Mouse (Mus musculus): Measurements from ENCODE around the gene Nubp1.

The Nubp1 gene

DNA sequence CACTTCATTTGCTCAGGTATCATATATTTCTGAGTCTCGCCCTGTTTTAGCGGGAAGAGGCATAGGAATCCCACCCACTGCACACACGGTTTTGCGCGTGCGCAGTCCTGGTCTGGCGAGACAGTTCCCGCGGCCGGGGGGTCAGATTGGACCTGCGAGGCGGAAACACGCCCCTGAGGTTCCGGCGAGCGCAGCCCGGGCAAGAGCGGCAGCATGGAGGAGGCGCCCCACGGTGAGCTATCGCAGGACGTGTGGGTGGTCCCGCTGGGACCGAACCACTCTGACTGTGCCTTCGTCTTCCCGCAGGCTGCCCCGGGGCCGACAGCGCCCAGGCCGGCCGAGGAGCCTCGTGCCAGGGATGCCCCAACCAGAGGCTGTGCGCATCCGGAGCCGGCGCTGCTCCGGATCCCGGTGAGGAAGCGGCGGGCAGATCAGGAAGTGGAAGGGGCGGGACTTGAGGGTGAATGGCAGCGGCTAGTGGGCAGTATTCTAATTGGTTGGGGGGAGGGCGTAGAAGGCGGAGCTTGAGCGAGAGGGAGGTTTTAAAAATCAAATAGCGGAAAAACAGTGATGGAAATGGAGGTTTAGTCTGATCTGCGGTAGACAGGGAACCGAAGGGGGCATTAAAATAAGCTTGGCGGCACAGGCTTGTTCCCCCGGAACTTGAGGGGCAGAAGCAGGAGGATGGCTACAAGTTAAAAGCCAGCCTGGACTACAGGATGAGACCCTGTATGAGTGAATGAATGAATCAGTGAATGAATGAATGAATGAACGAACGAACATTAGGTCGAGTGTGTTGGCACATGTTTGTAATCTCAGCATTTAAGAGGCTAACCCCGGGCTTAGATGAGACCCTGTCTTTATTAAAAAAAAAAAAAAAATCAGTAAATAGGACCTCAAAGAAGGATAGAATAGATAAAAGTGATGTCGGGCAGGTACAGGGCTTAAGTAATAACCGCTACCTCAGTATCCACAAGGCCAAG, at the start of gene Nubp1:
TSS of gene Nubp1 (plus strand) at position 185 of the 983 bp plus-strand sequence.
- DNase-seq (ENCODE audit: low spot score): peak; percentile 96

DNA sequence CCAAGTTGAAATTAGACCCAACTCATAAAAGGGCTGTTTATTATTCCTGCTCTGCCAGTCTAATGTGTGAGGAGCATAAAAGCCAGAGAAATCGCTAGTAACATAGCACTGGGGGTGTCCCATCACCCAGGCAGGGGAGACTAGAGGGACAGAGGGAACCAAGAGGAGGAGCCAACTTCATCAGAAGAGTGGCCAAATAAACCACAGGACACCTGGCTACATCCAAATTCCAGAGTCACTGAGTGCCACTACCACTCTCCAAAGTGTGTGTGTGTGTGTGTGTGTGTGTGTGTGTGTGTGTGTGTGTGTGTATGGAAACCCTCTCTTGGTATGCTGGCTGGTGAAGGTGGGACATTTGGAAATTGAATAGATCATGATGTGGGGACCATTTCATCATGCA, 48.7 kb upstream of the Nubp1 start:
- no peak for DNase-seq (ENCODE audit: low spot score)

DNA sequence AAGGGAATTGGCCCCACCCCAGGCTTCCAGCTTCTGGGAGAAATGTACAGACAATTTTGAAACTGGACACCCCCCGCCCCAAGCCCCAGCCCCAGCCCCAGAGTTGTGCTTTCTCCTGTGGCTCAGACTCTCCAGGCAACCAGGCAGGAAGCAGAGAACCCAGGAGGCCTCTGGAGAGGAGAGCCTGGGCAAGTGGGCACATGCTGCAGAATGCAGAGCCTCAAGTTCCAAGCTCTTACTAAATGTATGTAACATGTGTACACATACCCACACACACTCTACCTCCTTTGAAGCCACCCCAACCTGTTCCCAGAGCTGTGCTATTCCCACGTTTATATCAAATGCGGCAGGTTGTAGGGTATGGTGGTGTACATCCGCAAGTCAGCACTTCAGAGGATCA, 46.0 kb upstream of the Nubp1 start:
- DNase-seq (ENCODE audit: low spot score): no peak

DNA sequence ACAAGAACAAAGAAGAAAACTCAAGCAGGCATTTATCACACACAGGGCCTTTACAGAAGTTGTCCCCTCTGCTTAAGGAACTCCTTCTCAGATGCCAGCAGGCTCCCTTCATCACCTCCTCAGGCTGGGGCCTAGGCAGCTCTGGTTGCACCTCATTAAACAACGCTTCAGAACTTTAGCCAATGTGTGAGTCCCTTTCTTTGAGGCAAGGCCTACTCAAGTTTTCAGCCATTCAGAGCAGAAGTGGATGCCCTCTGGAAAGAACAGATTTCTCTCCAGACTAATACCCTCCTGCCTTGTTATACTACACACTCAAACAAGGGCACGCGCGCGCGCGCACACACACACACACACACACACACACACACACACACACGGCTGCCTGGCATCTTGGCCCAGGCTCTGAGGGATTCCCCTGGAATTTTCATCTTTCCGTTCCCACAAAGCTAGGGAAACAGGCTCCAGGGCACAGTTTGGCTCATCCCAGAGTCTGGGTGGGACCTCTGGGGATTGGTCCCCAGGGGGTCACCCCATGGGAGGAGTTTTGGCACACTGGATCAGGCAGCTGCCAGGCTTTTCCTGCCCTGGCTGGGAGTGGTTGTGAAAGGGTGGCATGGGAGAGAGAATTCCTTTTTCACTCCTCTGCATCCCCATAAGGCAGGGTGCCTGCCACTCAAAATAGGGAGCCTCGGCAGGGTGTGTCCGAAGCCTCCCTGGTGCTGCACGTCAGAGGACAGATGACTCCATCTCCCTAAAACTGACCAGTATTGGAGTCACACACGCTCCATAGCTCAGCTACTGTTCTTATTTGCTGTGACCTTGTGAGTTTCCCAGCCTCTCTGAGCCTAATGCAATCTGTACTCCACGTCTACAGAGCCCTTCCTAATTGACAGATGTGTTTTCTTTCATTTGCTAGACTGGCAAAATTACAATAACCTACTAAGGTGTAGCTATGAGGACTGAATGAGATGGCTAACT, 45.2 kb upstream of the Nubp1 start:
- peak; percentile 73 for DNase-seq (ENCODE audit: low spot score)

DNA sequence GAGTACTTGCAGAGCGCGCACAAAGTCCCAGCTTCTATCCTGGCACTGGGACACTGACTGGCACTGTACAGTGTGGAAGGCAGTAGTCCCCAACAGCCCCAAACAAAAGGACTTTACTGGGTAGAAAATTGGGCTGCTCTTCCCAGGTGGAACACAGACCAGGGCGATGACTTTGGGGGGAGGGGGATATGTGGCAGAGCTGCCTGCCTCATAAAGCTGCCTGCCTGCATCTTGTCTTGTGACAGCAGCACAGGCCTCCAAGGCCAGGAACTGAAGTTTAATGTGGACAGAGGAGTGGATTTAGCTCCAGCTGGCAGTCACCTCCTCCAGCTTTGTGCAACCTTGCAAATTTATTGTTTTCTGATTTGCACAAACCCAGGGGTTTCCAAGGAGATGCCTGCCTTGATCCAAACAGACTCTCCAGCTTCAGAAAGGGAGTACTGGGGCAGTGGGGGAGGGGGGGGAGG, 42.2 kb upstream of the Nubp1 start:
- no peak for DNase-seq (ENCODE audit: low spot score)

DNA sequence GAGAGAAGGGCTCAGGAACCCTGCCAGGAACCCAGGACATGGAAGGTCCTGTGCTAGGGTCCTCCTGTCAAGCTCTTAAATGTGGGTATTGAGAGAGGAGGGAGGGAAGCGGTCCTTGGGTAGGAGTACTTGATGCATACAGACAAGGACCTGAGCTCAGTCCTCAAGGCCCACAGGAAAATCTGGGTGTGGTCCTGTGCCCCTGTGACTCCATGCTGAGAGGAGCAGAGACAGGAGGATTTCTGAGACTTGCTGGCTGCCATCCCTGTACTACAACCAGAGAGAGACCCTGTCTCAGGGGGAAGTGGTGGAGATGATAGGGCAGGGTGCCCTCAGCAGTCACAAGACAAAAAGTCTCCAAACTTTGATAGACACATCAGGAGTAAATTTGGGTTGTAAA, 41.8 kb upstream of the Nubp1 start:
- no peak for DNase-seq (ENCODE audit: low spot score)

DNA sequence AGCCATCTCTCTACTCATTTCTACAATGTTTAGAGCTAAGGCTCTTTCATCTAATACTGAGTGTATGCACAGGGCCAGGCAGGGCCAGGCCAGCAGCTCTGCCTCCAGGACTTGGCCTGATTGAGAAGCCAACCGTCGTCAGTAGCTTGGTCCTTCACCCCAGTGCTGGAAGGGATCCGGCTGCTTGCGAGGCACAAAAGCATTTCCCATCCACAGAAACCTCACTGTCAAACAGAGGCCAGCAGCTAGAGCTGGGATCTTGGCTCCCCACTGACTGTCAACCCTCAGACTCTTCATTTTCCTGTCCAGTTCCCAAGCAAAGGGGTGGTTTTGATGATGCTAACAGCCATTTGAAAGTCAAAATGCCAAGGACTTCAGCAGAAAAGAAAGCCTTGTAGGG, 39.4 kb upstream of the Nubp1 start:
- DNase-seq (ENCODE audit: low spot score): no peak

DNA sequence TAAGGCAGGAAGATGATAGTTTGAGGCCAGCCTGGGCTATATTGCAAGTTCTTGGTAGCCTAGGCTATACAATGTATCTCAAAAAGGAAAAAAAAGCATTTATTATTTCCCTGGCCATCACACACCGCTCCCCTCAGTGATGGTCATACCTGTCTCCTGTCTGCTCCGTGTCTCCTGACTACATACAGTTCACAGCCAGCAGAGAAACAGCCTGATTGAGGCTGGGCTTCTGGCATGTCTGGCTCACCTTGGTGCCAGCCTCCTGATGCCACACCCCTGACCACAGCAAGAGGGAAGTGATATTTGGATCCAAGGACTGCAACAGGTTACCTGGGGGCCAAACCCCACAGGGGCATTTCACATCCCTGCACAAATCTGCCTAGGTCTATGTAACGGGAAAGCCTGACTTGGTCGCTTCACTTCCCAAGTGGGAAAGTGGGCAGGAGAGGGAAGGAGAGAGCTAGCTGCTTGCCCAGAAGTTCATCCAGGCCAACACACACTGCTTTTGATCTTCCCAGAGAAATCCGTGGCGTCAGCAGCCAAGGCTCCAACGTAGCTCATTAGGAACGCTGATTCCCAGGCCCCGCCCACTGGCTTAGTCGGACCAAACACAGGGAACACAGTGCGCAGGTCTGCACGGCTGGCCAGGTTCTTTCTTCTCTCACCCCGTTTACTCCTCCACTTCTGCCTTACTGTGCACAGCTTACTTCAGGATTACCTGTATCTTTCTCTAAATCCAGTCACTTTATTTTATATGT, 37.3 kb upstream of the Nubp1 start:
- peak; percentile 52 for DNase-seq (ENCODE audit: low spot score)

DNA sequence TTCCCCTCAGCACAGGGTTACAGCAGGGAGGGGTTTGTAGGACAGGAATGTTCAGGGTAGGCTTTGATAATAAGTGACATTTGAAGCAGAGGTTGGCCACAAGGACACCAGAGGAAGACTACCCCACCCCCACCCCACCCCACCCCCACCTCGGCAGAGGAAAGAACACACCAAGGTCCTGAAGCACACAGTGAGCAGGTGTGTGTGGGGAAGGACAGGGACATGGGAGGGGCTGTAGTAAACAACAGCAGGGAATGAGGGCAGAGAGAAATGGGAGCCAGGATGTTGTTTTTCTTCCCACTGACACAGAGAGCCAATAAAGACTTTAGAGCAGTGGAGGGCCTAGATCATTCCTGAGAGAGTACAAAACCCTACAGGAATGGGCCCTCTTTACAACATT, 34.5 kb upstream of the Nubp1 start:
- DNase-seq (ENCODE audit: low spot score): no peak

DNA sequence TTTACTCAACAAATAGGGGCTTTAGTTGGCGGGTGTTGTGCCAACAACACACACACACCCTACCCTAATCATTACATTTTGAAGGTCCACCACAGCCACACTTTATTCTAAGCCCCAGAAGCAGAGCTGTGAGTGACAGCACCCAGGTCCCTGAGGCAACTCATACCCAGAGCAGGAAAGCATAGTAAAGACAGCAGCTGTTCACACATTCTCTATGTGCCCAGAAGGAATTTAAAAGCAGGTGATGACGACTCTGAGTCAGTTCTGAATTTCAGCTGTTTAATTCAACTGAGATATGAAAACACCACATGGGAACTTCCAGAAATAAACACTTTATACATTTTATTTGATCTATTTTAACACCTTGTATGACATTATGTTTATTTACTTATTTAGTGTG, 32.2 kb upstream of the Nubp1 start:
- no peak for DNase-seq (ENCODE audit: low spot score)

DNA sequence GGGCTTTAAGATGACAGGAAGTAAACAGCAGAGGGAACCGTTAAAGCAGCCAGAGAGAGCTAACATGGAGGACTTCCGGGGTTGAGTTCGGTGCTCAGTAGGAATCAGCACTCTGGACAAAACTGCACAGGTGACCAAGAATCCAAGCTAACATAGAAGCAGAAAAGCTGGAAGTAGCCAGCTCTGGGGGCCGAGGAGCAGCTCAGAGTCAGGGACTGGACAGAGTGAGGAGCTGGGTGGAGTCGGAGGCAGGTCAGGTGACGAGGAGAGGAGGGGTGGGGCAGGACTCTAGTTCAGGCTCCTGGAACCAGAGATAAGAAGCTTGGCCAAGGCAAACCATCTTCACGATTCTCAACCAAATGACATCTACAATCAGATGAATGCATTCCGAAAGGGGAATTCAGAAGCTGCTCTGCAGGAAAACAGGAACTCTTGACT, 27.7 kb upstream of the Nubp1 start:
- peak; percentile 63 for DNase-seq (ENCODE audit: low spot score)

DNA sequence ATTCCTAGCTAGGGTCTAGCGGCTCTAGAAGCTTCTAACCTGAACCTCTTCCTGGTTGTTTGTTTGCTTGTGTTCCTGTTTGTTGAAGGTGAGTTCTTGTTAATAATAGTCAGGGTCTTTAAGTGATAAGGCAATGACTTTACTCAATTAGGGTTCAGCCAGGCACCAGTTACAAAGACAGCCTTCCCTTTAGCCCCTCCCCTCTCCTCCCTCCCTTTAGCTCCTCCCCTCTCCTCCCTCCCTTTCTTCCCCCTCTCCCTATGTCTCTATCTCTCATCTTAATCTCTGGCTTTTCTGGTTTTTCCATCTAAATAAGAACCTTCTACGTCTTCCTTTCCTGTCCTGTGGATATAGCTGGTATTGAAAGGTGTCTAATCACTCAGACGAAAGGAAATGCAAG, 27.2 kb upstream of the Nubp1 start:
- no peak for DNase-seq (ENCODE audit: low spot score)

DNA sequence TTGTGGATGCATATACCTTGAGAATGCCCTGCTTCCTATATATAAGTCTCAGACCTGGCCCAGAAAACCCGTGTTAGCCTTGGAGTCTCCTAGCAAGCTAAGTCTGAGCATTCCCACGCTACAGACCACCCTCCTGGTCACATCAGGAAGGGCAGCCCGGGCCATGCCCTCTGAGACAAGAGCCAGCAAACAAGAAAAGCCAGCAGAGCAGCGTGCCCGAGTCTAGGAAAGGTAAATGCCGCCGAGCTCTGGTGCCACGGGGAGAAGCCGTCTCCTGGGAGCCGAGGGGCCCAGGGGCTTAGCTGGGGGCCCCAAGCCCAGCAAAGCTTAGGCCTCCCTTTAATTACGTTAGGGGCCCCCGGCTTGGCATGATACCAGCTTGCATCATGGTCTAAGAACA, 26.5 kb upstream of the Nubp1 start:
- no peak for DNase-seq (ENCODE audit: low spot score)

DNA sequence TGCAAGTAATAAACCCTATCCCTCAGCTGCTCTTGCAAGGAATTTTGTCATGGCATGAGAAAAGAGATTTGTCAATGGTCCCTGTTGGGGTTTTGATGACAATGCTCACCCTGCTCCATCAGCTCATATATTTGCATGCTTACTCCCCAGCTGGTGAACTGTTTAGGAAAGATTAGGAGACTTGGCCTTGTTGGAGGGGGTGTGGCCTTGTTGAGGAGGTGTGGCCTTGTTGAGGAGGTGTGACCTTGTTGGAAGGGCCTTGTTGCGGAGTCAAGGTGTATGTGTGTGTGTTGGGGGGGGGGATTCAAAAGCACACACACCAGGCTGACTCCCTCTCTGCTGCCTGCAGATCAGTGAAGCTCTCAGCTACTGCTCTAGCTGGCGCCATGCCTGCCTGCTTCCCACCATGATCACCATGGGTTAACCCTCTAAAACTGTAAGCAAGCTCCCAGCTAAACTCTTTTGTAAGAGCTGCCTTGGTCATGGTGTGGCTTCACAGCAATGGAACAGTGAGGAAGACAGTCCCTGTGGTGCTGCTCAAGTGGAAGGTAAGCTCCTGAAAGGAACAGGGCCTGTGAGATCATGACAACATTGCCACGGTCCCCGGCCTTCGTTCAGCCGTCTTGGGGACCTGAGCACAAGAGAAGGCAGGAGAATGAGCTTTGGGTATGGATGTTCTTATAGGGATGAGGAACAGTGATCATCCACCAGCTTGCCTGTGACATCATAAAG, 22.9 kb upstream of the Nubp1 start:
- DNase-seq (ENCODE audit: low spot score): no peak

DNA sequence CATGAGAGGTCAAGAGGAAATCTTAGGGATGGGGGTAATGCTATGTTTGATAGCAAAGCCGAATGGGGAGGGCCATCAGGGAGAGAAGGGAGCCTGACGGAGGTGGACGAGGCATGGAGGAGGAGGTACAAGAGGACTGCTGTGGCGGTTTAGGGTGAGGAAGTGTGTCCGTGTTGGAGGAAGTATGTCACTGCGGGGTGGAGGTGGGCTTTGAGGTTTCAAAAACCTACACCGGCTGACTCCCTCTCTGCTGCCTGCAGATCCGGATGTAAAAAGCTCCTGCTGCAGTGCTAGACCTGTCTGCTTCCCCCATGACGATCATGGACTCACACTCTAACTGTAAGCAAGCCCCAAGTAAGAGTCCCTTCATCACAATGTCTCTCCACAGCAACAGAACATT, 19.2 kb upstream of the Nubp1 start:
- no peak for DNase-seq (ENCODE audit: low spot score)

DNA sequence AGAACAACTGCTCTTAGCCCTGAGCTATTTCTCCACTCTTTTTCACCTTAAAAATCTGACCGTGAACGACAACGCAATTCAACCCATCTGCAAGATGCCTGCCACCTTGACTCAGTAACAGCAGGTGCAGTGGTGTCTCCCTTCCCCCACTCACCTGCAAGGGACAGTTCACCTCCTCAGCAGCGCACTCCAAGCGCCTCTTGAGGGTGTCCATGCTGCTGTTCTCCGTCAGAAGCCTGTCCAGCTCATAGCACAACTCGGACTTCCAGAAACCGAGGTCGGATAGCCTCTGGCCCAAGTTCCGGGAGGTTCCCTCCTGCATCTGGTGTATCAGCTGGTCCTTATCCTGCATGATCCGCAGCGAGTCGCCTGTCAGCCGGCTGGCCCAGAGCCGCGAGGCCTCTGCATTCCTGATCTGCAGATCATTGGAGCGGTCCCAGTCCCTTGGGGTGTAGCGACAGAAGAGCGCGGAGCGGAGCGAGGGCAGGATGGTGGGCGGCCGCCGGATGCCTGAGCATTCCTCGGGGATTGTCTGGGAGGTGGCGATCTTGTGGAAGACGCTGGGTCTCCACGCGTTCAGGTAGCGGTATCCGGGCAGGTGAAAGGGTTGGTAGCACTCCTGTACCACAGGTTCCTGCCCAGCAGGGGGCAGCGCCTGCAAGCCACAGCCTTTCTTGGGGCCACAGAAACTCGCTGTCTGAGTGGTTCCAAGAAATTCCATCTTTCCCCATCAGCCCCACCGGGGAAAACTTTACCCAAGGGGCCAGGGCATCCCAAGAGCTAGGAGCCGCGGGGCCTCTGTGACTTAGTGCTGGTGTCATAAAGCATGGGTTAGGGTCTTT, 16.8 kb upstream of the Nubp1 start, which contains the start of gene Tekt5:
TSS of gene Tekt5 (minus strand) at position 792 of the 842 bp plus-strand sequence.
- peak; percentile 49 for DNase-seq (ENCODE audit: low spot score)

DNA sequence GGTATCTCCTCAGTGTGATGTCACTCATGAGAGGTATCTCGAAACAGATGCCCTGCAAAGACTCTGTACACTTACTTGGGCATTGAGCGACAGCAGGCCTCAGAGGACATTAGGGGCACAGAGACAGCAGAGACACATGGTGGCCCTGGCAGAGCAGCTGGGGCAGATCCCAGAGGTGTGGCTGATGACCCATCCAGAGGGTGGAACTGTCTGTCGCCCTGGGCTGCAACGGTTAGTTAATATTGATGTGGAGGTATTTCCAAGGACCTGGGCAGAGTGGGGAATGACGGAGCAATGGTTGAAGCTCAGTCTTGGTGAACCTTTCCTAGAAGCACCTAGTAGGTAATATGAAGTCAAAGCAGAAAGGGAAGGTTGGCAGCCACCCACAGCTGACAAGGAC, 13.0 kb upstream of the Nubp1 start:
- no peak for DNase-seq (ENCODE audit: low spot score)

DNA sequence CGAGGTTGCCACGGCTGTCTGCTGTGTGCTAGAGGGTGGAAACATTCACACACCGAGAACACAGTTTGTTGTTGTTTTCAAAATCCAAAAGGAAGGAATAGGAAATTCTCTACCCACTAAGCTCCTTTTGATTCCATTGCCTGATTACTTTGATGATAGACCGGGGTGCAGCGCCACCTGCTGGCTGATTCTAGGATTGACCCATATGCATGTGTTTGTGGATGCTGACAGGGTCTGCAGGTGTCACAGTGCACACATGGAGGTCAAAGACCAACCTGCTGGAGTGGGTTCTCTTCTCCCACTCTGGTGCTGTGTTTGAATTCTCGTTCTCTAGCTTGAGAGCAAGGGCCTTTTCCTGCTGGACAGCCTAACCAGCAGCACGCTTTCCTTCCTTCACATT, 12.6 kb upstream of the Nubp1 start:
- peak; percentile 80 for DNase-seq (ENCODE audit: low spot score)

DNA sequence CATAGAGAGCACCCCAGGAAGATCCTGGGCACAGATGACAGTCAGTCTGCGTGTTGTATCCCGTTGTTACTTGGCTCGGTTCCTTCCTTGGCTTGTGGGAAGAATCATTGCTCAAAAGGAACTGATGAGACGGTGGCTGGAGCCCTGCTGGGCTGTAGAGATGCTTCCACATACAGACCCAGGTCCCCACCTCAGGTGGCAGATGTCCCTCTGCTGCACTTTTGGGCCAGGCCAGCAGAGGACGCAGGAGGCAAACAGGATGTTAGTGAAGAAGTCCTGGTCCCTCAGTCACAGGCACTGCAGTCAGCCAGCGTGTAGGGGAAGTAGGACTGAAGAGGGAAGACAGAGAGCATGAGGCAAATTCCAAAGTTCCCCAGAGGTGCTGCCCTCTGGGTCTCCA, 4.2 kb downstream of the Nubp1 start:
- peak; percentile 52 for DNase-seq (ENCODE audit: low spot score)

DNA sequence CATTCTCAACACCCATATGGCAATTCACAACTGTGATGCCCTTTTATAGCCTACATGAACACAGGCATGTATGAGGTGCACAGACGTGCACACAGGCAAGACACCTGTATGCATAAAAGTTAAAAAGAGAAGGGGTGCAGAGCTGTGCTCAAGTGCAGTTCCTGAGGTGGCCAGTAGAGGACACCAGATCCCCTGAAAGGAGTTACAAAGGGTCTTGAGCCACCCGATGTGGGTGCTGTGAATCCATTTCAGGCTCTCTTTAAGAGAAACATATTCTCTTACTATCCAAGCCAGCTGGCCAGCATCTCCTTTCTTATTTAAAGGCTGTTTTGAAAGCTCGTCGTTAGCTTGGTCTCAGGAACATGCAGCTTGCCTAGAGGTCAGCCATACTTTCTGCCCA, 5.1 kb downstream of the Nubp1 start:
- DNase-seq (ENCODE audit: low spot score): no peak
